Mouse (Mus musculus): Measurements from ENCODE around the gene Megf11. TPM values are rescaled to one million over a fixed set of nuclear protein-coding genes. Genes with fewer than 3 reads are reported as not detected.

Megf11 gene
- polyA plus RNA-seq, 2 experiments, result 0.80 to 1.0 TPM

- ATAC-seq (ENCODE audit: low FRiP score, low read depth) (no peak), DNase-seq (ENCODE audit: low spot score) (no peak)
- Histone ChIP-seq H3K36me3 (ENCODE audit: control insufficient read depth, insufficient read depth, low read length) (no peaks in the 10 kb centered on the region), H3K9ac (ENCODE audit: low read depth, low read length, severe bottlenecking) (no peak overlapping the region), H3K27ac (replicated peaks; ENCODE audit: low read depth, low read length) (no peak overlapping the region), H3K27me3 (ENCODE audit: control insufficient read depth, insufficient read depth, low read length) (no peaks in the 10 kb centered on the region), H3K4me2 (replicated peaks; ENCODE audit: low read depth, low read length, severe bottlenecking) (no peak overlapping the region), H3K4me1 (ENCODE audit: control insufficient read depth, insufficient read depth, low read length) (no peaks in the 10 kb centered on the region), H3K4me3 (replicated peaks; ENCODE audit: low read length) (no peak overlapping the region), H3K9me3 (ENCODE audit: control insufficient read depth, low read length) (no peaks in the 10 kb centered on the region)
- 70% methylated on average over 6 of the region's 6 CpGs for WGBS
- no peak for TF ChIP-seq POLR2A (IDR thresholded peaks at IDR 0.05; ENCODE audit: borderline replicate concordance, extremely low read depth, insufficient read depth, insufficient read length)
Observed at GRCm38 (mm10) chr9:64548332-64548731, 162.9 kb downstream of the Megf11 start.

GRCm38 (mm10) chr9:64551307-64551706 is 165.9 kb downstream of the Megf11 start:
- Histone ChIP-seq H3K4me1 (ENCODE audit: control insufficient read depth, insufficient read depth, low read length) (no peaks in the 10 kb centered on the region), H3K9ac (ENCODE audit: low read depth, low read length, severe bottlenecking) (no peak overlapping the region), H3K27ac (replicated peaks; ENCODE audit: low read depth, low read length) (no peak overlapping the region), H3K36me3 (ENCODE audit: control insufficient read depth, insufficient read depth, low read length) (no peaks in the 10 kb centered on the region), H3K4me3 (replicated peaks; ENCODE audit: low read length) (no peak overlapping the region), H3K27me3 (ENCODE audit: control insufficient read depth, insufficient read depth, low read length) (no peaks in the 10 kb centered on the region), H3K9me3 (ENCODE audit: control insufficient read depth, low read length) (no peaks in the 10 kb centered on the region), H3K4me2 (replicated peaks; ENCODE audit: low read depth, low read length, severe bottlenecking) (no peak overlapping the region)
- WGBS, result 87% methylated on average over 1 of the region's 1 CpGs
- DNase-seq (ENCODE audit: low spot score) (no peak), ATAC-seq (ENCODE audit: low FRiP score, low read depth) (no peak)
- no peak for TF ChIP-seq POLR2A (IDR thresholded peaks at IDR 0.05; ENCODE audit: borderline replicate concordance, extremely low read depth, insufficient read depth, insufficient read length)

- WGBS, result 70% methylated on average over 4 of the region's 4 CpGs
- no peaks in the 10 kb centered on the region for H3K36me3 ChIP-seq (ENCODE audit: control insufficient read depth, insufficient read depth, low read length)
- no peaks in the 10 kb centered on the region for H3K9me3 ChIP-seq (ENCODE audit: control insufficient read depth, low read length)
- no peak overlapping the region for H3K4me3 ChIP-seq (replicated peaks; ENCODE audit: low read length)
- no peak overlapping the region for H3K27ac ChIP-seq (replicated peaks; ENCODE audit: low read depth, low read length)
- no peak overlapping the region for H3K4me2 ChIP-seq (replicated peaks; ENCODE audit: low read depth, low read length, severe bottlenecking)
- ATAC-seq (ENCODE audit: low FRiP score, low read depth) (no peak), DNase-seq (ENCODE audit: low spot score) (no peak)
- H3K27me3 ChIP-seq (ENCODE audit: control insufficient read depth, insufficient read depth, low read length), result no peaks in the 10 kb centered on the region
- TF ChIP-seq POLR2A (IDR thresholded peaks at IDR 0.05; ENCODE audit: borderline replicate concordance, extremely low read depth, insufficient read depth, insufficient read length), result no peak
- no peak overlapping the region for H3K9ac ChIP-seq (ENCODE audit: low read depth, low read length, severe bottlenecking)
- no peaks in the 10 kb centered on the region for H3K4me1 ChIP-seq (ENCODE audit: control insufficient read depth, insufficient read depth, low read length)
Observed at GRCm38 (mm10) chr9:64552046-64552445, 166.6 kb downstream of the Megf11 start.

GRCm38 (mm10) chr9:64553441-64553840 is 168.0 kb downstream of the Megf11 start:
- ATAC-seq (ENCODE audit: low FRiP score, low read depth) (no peak), DNase-seq (ENCODE audit: low spot score) (no peak)
- no peak for TF ChIP-seq POLR2A (IDR thresholded peaks at IDR 0.05; ENCODE audit: borderline replicate concordance, extremely low read depth, insufficient read depth, insufficient read length)
- no peak overlapping the region for H3K4me3 ChIP-seq (replicated peaks; ENCODE audit: low read length)
- no peaks in the 10 kb centered on the region for H3K27me3 ChIP-seq (ENCODE audit: control insufficient read depth, insufficient read depth, low read length)
- no peaks in the 10 kb centered on the region for H3K36me3 ChIP-seq (ENCODE audit: control insufficient read depth, insufficient read depth, low read length)
- no peaks in the 10 kb centered on the region for H3K4me1 ChIP-seq (ENCODE audit: control insufficient read depth, insufficient read depth, low read length)
- 65% methylated on average over 4 of the region's 4 CpGs for WGBS
- H3K9ac ChIP-seq (ENCODE audit: low read depth, low read length, severe bottlenecking), result no peak overlapping the region
- H3K9me3 ChIP-seq (ENCODE audit: control insufficient read depth, low read length), result no peaks in the 10 kb centered on the region
- H3K4me2 ChIP-seq (replicated peaks; ENCODE audit: low read depth, low read length, severe bottlenecking), result no peak overlapping the region
- no peak overlapping the region for H3K27ac ChIP-seq (replicated peaks; ENCODE audit: low read depth, low read length)

- H3K4me3 ChIP-seq (replicated peaks; ENCODE audit: low read length), result no peak overlapping the region
- H3K4me1 ChIP-seq (ENCODE audit: control insufficient read depth, insufficient read depth, low read length), result no peaks in the 10 kb centered on the region
- H3K36me3 ChIP-seq (ENCODE audit: control insufficient read depth, insufficient read depth, low read length), result no peaks in the 10 kb centered on the region
- H3K9ac ChIP-seq (ENCODE audit: low read depth, low read length, severe bottlenecking), result no peak overlapping the region
- no peak overlapping the region for H3K4me2 ChIP-seq (replicated peaks; ENCODE audit: low read depth, low read length, severe bottlenecking)
- no peak overlapping the region for H3K27ac ChIP-seq (replicated peaks; ENCODE audit: low read depth, low read length)
- no peaks in the 10 kb centered on the region for H3K27me3 ChIP-seq (ENCODE audit: control insufficient read depth, insufficient read depth, low read length)
- 55% methylated on average over 7 of the region's 7 CpGs for WGBS
- no peak for TF ChIP-seq POLR2A (IDR thresholded peaks at IDR 0.05; ENCODE audit: borderline replicate concordance, extremely low read depth, insufficient read depth, insufficient read length)
- DNase-seq (ENCODE audit: low spot score) (no peak), ATAC-seq (ENCODE audit: low FRiP score, low read depth) (no peak)
- no peaks in the 10 kb centered on the region for H3K9me3 ChIP-seq (ENCODE audit: control insufficient read depth, low read length)
Observed at GRCm38 (mm10) chr9:64555620-64556019, 170.2 kb downstream of the Megf11 start.
